9 mouse cellular contexts compared by ENCODE assay signal in genomic region chr8:37062012-37062944, GRCm38 (mm10).
DNase-seq lines count a peak whose midpoint lies in the region; ATAC-seq lines count a peak whose summit lies in the region.
"Had no signal": no experiment of that assay in that cellular context is flagged by ENCODE, and none has a peak within 500 bp of the region (broad histone marks: within the 10 kb centered on the region; RNA-seq: fewer than 3 reads in every experiment).

No protein-coding gene starts in this region.

- H3K27ac ChIP-seq in forebrain, embryonic 14.5 days (ENCODE audit: low read depth, low read length), result no peak overlapping the region
- no peak overlapping the region for H3K27ac ChIP-seq in hindbrain, embryonic 10.5 days
- H3K27ac ChIP-seq: macrophage had no signal

- H3K9ac ChIP-seq in forebrain, embryonic 14.5 days (ENCODE audit: low read length), result no peak overlapping the region

- 33% methylated on average over 13 of the region's 13 CpGs for WGBS in forebrain, embryonic 14.5 days
- 33% methylated on average over 13 of the region's 13 CpGs for WGBS in hindbrain, embryonic 10.5 days

- no peaks in the 10 kb centered on the region for H3K27me3 ChIP-seq in forebrain, embryonic 14.5 days (replicated peaks; ENCODE audit: control insufficient read depth, insufficient read depth, low read length)
- H3K27me3 ChIP-seq in hindbrain, embryonic 10.5 days (ENCODE audit: insufficient read depth, poor library complexity, severe bottlenecking), result no peaks in the 10 kb centered on the region

- no peaks in the 10 kb centered on the region for H3K36me3 ChIP-seq in forebrain, embryonic 14.5 days (ENCODE audit: control insufficient read depth, insufficient read depth, low read length)
- H3K36me3 ChIP-seq in hindbrain, embryonic 10.5 days, result no peaks in the 10 kb centered on the region

- no peaks in the 10 kb centered on the region for H3K9me3 ChIP-seq in forebrain, embryonic 14.5 days (replicated peaks; ENCODE audit: control insufficient read depth, low read length)
- no peaks in the 10 kb centered on the region for H3K9me3 ChIP-seq in hindbrain, embryonic 10.5 days

- ATAC-seq in forebrain, embryonic 14.5 days, result peak; percentile 93

- peak; percentile 87 for DNase-seq in NIH3T3 (ENCODE audit: low read depth)
- DNase-seq in cerebellum, adult 11 months, result peak; percentile 17
- peak; percentile 85 for DNase-seq in forebrain, embryonic 14.5 days (ENCODE audit: low spot score)
- DNase-seq in hindbrain, embryonic 10.5 days (ENCODE audit: low spot score), result peak; percentile 81
- DNase-seq in layer of hippocampus, adult 18-20 months (ENCODE audit: low spot score in 2 of 2), result peak; percentile 27 to 75
- DNase-seq in lung, postnatal 10 days, result peak; percentile 88
- DNase-seq in retina, postnatal 7 days (ENCODE audit: low read depth, low spot score), result peak; percentile 80
- DNase-seq in urinary bladder, postnatal 4 days (ENCODE audit: low spot score in 2 of 2), result peak; percentile 65 to 88

- no peak overlapping the region for H3K4me2 ChIP-seq in forebrain, embryonic 14.5 days (ENCODE audit: low read length)

- no peak overlapping the region for H3K4me3 ChIP-seq in forebrain, embryonic 14.5 days (ENCODE audit: low read depth, low read length)
- no peak overlapping the region for H3K4me3 ChIP-seq in hindbrain, embryonic 10.5 days

- no peaks in the 10 kb centered on the region for H3K4me1 ChIP-seq in forebrain, embryonic 14.5 days (ENCODE audit: control insufficient read depth, insufficient read depth, low read length)
- H3K4me1 ChIP-seq in hindbrain, embryonic 10.5 days (replicated peaks), result no peaks in the 10 kb centered on the region

Comparison
In these comparisons a context has a peak if more than half of its experiments do, and no peak if none do; other contexts are left out.
1. DNase-seq: peak in every context shown above with its lines; median percentile 88 in lung, postnatal 10 days; 87 in NIH3T3; 85 in forebrain, embryonic 14.5 days; 81 in hindbrain, embryonic 10.5 days; 80 in retina, postnatal 7 days; 76 in urinary bladder, postnatal 4 days; 51 in layer of hippocampus, adult 18-20 months; 17 in cerebellum, adult 11 months.